Mouse (Mus musculus) layer of hippocampus, adult 8-10 months (tissue): ENCODE data around the gene Gm11937. TPM values are rescaled to one million over a fixed set of nuclear protein-coding genes. Genes with fewer than 3 reads are reported as not detected.
"Not testable (repeated sequence)": the region's sequence is repeated elsewhere in the genome, so short reads cannot be mapped to it uniquely, and the experiment has no call there.

Experiments used
- DNase-seq, 2 experiments: peaks; one replicate each; pipeline ENCODE4 v3.0.0; 2022; ENCODE audit warnings: low spot score in 2 of 2
- total RNA-seq, 4 experiments: library from RNA; stranded (reverse); gene quantifications; 2 replicates each; pipeline ENCODE4 v1.2.4; 2022

Gene Gm11937
- total RNA-seq, result not detected

- not testable (repeated sequence) for DNase-seq
Observed at GRCm38 (mm10) chr11:99610089-99610488, at the start of gene Gm11937. Gene Gm11937, minus strand, starts transcription at chr11:99610189.

GRCm38 (mm10) chr11:99659256-99659655 lies 49.3 kb upstream of the Gm11937 start:
- no peak for DNase-seq

GRCm38 (mm10) chr11:99658467-99659010 lies 48.5 kb upstream of the Gm11937 start, which contains the start of gene Gm11563:
Gene Gm11563, minus strand, starts transcription at chr11:99658960.
- DNase-seq, result not testable (repeated sequence)

DNA sequence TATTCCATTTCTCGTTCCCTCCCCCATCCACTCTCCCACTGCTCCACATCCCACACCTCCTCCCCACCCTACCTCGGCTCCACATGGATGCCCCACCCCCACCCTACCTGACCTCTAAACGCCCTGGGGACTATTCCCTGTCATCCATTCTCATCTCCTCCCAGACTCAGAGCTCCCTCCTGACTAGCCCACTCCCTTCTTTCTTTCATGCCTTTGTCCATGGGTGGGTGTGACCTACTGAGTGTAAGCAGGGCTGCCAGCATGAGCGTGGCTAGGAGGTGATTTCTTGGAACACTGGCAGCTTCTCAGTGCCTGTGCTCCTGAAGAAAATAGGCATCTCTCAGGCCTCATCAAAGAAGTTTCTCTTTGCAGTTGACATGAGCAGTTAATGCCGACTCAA lies 47.1 kb upstream of the Gm11937 start:
- DNase-seq, result no peak

GRCm38 (mm10) chr11:99650136-99650535 lies 40.1 kb upstream of the Gm11937 start, which contains the start of gene Gm11555:
Gene Gm11555, minus strand, starts transcription at chr11:99650236.
- no peak for DNase-seq

DNA sequence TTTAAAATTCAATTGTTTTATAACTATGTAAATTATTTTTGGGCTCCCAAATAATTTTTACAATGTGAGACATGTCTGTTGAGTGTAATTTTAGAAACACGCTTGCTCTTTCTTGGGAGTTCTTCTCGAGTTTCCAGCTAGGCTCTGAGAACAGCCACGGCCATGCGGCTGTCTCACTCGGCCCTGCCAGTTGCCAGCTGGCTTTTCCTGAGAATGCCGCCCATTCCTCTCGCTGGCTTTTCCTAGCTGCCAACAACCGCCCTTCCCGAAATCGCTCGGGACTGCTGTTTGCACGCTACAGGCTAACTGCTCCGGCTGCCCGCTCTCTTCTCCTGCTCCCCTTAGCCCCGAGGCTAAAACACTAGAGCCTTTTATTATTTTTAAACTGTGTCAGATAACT lies 36.5 kb upstream of the Gm11937 start:
- DNase-seq, result peak in 1 of 2 experiments; percentile 4

GRCm38 (mm10) chr11:99644351-99644750 lies 34.4 kb upstream of the Gm11937 start:
- DNase-seq, result no peak

GRCm38 (mm10) chr11:99643635-99644139 lies 33.7 kb upstream of the Gm11937 start, which contains the start of gene Krtap4-7:
Gene Krtap4-7, minus strand, starts transcription at chr11:99644089.
- not testable (repeated sequence) for DNase-seq

DNA sequence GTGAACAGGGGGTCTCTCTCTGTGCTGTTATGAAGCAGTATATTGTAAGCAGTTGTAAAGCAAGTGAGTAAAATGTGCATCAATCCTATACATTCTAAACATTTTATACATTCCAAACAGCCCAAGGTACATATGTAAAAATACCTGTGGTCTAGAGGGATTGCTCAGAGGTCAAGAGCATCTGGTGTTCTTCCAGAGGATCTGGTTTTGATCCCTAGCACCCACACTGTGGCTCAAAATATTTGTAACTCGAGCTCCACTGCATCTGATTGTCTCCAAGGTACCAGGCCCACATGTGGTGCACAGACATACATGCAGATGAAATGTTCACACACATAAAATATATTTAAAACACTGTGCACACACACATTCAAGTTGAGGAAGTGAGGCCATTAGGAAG lies 30.9 kb upstream of the Gm11937 start:
- no peak for DNase-seq

DNA sequence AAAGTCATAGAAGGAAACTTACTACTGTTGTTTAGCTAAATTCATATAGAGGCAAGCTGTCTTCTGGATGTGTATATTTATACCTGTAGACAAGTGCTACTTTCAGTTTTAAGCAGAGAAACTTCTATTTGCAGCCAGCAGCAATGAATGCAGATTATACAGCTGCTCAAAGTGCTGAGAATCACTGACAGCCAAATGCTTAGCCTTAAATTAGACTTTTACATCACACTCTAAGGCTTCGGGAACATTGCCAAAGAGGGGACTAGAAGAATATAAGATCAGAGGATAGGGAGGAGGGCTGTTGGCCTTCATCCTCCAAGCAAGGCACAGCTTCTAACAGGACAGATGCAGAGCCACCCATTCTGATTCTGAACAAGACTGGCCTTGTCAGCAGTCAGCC lies 27.1 kb upstream of the Gm11937 start:
- no peak for DNase-seq

GRCm38 (mm10) chr11:99634653-99635134 lies 24.7 kb upstream of the Gm11937 start, which contains the start of gene Krtap4-2:
Gene Krtap4-2, minus strand, starts transcription at chr11:99635084.
- no peak for DNase-seq

DNA sequence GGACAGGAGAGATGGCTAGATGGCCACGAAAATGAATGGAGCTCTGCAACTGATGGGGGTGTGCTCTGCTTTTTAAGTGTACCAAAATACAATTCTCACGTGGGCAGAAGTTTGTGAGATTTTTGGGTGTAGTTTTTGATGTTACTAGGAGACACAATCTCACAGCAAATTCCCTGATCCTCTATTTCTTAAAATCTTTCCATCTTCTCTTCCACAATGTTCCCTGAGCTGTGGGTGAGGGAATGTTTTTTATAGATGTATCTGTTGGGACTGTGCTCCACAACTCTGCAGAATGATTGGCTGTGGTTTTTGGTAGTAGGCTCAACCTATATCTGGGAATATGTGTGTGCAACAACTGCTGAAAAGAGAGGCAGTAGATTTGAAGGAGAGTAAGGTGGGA lies 23.3 kb upstream of the Gm11937 start:
- no peak for DNase-seq

DNA sequence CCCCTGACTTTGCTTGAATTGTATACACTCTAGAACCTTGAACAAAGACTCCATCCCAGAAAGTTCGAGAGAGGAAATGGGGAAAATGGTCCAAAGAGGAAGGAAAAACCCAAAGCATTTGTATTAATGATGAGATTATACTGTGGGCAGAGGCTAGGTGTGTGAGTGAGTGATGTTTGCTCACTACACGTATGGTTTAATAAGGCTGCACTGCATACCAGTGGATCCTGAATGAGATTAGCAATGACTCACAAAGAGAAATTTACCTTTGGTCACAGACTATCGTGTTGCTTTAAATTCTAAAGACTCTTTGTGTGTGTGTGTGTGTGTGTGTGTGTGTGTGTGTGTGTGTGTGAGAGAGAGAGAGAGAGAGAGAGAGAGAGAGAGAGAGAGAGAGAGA lies 20.9 kb upstream of the Gm11937 start:
- DNase-seq, result no peak

DNA sequence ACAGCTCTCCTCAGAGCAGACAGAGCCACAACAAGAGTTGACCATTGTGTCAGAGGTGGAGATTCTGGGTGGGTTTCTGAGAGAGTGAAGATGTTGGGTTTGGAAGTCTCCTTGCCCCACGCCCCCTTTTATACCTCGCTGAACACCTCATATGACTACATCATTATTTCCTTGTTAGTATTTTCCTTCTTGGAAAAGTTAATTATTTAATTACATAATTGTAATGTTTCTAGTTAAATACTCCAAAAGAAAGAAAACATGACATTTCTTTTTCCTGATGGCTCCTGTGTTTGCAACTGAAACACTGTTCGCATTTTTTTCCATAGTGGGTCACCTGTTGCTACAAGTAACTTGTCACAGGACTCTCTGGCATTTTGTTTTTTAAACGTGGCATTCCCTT lies 18.1 kb upstream of the Gm11937 start, which contains the start of gene Krtap4-1:
Krtap4-1 (minus strand) TSS at position 101 of the 400 bp plus-strand sequence.
- no peak for DNase-seq

- no peak for DNase-seq
Observed at GRCm38 (mm10) chr11:99620335-99620734, 10.3 kb upstream of the Gm11937 start, which contains the start of gene Gm11562. Gene Gm11562, minus strand, starts transcription at chr11:99620435.

DNA sequence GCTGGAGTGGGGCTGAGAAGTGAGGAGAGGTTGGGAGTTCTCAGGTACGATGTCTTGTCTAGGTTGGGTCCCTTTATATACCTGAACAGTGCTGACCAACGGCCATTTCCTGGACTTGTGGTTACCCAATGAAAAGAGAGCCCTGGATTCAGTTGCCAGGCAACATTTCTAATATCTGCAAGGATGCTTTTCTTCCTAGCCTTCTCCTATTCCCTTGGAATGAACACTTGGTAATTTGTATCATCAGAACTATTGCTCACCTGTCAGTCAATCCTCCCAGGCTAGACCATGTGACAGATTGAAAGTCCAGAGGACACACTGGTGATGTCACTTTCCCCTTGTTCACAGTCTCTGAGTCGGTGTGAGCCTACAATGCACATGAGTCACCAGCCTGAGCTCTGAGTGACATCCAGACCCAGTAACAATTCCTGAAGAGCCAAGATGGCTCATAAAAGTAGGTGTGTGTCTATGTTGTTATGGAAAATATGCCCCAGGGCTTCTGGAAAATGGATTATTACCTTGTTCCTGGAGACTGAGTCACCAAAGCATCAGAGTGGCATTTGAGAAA lies 4.9 kb upstream of the Gm11937 start, which contains the start of gene Krtap2-4:
Krtap2-4 (minus strand) TSS at position 51 of the 568 bp plus-strand sequence.
- no peak for DNase-seq

DNA sequence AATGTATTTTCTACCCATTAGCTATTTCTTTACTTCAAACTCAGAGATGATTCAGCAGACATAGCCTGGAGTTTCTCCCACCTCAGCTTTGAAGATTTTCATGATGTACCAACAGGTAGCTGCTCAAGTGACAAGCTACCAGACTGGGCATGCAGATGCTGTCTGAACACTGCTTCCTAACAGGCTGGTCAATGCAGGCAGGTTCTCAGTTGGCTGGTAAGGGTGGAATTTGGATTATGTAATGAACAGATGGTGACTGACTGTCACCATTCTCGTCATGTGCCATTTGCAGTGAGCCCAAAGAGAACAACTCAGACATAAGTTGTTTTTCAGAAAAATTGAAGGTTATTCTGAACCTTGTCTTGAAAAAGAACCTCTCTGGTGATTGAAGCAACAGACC lies 863 bp downstream of the Gm11937 start:
- peak; percentile 48 to 50 for DNase-seq

DNA sequence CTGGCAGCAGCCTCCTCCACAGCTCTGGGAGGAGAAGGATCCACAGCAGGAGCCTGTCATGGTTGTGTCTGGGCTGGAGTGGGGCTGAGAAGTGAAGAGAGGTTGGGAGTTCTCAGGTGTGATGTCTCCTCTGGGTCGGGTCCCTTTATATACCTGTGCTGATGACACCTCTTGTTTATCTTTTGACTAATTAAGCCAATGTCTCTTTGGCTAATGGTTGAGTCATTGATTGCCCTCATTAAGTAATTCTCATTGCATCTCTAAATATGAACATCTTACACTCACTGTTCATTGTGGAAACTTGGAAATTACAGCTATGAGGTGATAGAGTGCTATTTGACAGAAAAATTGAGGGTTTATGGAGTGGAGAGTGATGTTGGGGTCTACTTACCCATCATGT lies 6.8 kb downstream of the Gm11937 start, which contains the start of gene Gm11938:
Gm11938 (minus strand) TSS at position 101 of the 400 bp plus-strand sequence.
- DNase-seq, result not testable (repeated sequence)

DNA sequence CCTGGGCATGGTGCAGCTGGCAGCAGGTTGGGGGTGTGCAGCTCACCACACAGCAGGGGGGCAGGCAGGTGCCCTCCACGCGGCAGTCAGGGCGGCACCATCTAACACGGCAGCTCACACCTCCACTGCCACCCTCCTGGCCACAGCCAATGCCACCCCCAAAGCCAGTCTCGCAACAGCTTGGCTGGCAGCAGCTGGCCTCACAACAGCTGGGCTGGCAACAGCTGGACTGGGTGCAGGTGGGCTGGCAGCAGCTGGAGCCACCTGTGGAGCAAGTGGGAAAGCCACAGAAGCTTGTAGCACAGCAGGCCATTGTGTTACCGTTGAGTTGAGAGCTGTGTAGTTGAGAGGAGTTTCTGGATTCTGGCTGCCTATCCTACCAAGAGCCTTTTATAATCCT lies 12.2 kb downstream of the Gm11937 start, which contains the start of gene Krtap9-3:
Krtap9-3 (minus strand) TSS at position 364 of the 400 bp plus-strand sequence.
- not testable (repeated sequence) for DNase-seq

DNA sequence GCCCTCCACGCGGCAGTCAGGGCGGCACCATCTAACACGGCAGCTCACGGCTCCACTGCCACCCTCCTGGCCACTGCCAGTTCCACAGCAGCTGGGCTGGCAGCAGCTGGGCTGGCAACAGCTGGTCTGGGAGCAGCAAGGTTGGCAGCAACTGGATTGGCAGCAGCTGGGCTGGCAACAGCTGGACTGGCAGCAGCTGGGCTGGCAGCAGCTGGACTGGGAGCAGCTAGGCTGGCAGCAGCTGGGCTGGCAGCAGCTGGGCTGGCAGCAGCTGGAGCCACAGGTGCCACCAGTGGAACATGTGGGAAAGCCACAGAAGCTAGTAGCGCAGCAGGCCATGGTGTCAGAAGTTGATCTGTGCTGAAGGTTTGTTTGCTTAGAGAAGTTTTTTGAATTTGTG lies 19.0 kb downstream of the Gm11937 start, which contains the start of gene Krtap1-3:
Krtap1-3 (minus strand) TSS at position 359 of the 400 bp plus-strand sequence.
- no peak for DNase-seq

DNA sequence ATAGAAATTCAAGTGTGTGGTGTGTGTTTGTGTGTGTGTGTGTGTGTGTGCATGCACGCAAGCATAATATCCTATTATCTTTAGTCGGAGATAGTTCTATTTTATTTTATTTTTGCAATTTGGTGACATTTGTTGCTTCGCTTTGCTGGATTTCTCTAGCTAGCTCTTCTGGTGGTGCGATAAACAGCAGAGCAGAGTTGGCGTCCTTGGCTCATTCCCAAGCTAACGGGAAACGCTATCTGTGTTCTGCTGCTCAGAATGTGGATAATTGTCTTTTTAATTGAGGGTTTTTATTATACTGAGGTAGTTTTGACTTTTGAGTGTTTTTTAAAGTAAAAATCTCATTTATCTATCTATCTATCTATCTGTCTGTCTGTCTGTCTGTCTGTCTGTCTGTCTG lies 24.9 kb downstream of the Gm11937 start:
- peak; percentile 35 to 53 for DNase-seq

GRCm38 (mm10) chr11:99583245-99583704 lies 26.7 kb downstream of the Gm11937 start, which contains the start of gene Krtap1-4:
Gene Krtap1-4, minus strand, starts transcription at chr11:99583654.
- DNase-seq, result no peak
